Mouse (Mus musculus) embryonic facial prominence, embryonic 10.5 days (tissue): Measurements from ENCODE around the gene Tmem94. TPM values are rescaled to one million over a fixed set of nuclear protein-coding genes. Genes with fewer than 3 reads are reported as not detected.
A peak's percentile ranks its signal among the peaks of the same experiment; 100 is the strongest.

ENCODE experiments used
- DNase-seq: peaks from one replicate; pipeline ENCODE4 v3.0.0-alpha.2; 2017; ENCODE audit warnings: low spot score
- H3K27ac ChIP-seq: fragments of 300-500 bp; sonication (generic); replicated peaks from 2 replicates; pipeline ENCODE4 v1.5.1; 2016; ENCODE audit warnings: mild to moderate bottlenecking
- H3K27me3 ChIP-seq: fragments of 300-500 bp; sonication (generic); replicated peaks from 2 replicates; pipeline ENCODE4 v1.6.1; 2016; ENCODE audit warnings: low read depth, mild to moderate bottlenecking; ENCODE audit not compliant: poor library complexity, severe bottlenecking
- H3K36me3 ChIP-seq: fragments of 300-500 bp; sonication (generic); replicated peaks from 2 replicates; pipeline ENCODE4 v1.6.1; 2016; ENCODE audit warnings: mild to moderate bottlenecking, moderate library complexity
- H3K4me1 ChIP-seq: fragments of 300-500 bp; sonication (generic); 2 replicates; pipeline ENCODE4 v1.6.1; 2016
- H3K4me3 ChIP-seq: fragments of 300-500 bp; sonication (generic); 2 replicates; pipeline ENCODE4 v1.5.1; 2016; ENCODE audit warnings: mild to moderate bottlenecking, moderate library complexity
- H3K9me3 ChIP-seq: fragments of 300-500 bp; sonication (generic); 2 replicates; pipeline ENCODE4 v1.6.1; 2016; ENCODE audit warnings: mild to moderate bottlenecking
- WGBS: fragments of 180-500 bp; shearing (Covaris S2); methylation state at CpG from one replicate; pipeline ENCODE4 v1.1.7; 2016; 5-methylcytosine and 5-hydroxymethylcytosine counted together
- microRNA-seq: library from miRNA; unstranded; fragments of <30 nt; microRNA quantifications from one replicate; pipeline ENCODE4, GENCODE M21; 2017
- polyA plus RNA-seq: library from polyadenylated mRNA; unstranded; fragments of >200 nt; fragmentation: Nextera tagmentation; extraction: Ambion mirVana; gene quantifications from 2 replicates; pipeline ENCODE4 v1.2.1, GENCODE M21; 2016

The Tmem94 gene
- polyA plus RNA-seq, 1 experiment from 2014 or later = 34.6 TPM

DNA sequence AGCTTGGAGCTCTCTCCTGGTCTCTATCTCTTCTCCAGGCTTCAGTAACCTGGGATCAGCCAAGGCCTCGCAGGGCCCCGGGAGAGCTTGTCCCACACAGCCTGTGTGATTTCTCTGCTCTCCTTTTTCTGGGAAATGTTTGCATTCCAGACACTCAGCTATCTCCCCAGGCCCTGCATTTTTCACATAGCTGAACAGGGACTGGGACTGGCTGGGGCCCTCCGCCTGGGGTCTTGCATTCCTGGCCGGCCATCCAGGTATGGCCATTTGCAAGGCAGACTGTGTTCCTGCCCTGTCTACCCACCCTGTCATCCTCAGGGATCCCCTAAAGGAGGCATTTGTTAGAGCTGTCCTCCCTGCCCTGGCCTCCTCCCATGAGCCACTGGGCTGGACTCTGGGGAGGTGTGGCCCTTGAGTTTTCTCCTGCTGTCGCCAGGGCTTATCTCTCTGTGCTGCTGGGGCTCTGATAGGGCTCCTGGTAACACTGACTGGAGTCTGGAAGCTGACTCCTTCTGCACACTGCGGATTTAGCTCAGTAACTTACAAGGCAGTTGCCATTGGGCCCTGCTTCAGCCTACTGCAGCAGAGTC lies 76.8 kb downstream of the Tmem94 start:
- Histone ChIP-seq H3K36me3 (peaks cover 14% of the 10 kb centered on the region), H3K9me3 (no peaks in the 10 kb centered on the region), H3K4me3 (peak overlapping the region; percentile 16; the same call in 1 of the 2 replicates), H3K27me3 (no peaks in the 10 kb centered on the region), H3K27ac (peak overlapping the region; percentile 82), H3K4me1 (peaks cover 70% of the 10 kb centered on the region)
- DNase-seq = peak; percentile 67
- 18% methylated on average over 6 of the region's 6 CpGs for WGBS

DNA sequence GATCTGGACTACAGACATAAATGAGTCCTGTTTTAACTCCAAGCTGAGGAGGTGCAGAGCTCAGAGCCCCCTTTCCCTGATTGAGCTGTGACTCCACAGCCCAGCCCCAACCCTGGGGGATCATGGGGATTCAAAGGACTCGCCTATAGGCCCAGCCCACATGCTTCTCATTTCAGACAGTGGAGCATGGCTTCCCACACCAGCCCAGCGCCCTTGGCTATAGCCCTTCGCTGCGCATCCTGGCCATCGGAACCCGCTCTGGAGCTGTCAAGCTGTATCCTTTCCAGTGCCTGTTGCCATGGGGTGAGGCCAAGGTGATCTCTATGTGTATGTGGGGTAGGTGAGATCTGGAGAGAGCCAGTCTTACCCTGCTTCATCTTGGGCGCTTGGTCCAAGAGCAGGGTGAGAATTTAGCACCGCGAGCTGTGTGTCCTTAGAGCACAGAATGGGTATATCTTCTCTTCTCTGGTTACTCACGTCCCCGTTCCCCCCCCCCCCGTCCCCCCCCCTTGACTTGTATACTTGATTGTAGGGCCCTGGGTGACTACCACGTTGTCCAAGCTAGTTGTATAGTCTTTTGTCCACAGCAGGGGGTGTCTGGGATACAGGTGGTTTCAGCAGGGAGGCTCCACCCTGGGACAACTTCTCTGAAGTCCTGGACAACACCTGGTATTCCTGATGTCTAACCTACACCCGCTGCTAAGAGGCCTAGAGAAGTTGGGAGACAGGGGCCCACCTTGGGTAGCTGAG lies 78.1 kb downstream of the Tmem94 start:
- Histone ChIP-seq H3K27me3 (no peaks in the 10 kb centered on the region), H3K9me3 (no peaks in the 10 kb centered on the region), H3K36me3 (peaks cover 18% of the 10 kb centered on the region), H3K27ac (peak overlapping the region; percentile 82), H3K4me3 (no peak overlapping the region), H3K4me1 (peaks cover 60% of the 10 kb centered on the region)
- 80% methylated on average over 13 of the region's 14 CpGs for WGBS
- no peak for DNase-seq

DNA sequence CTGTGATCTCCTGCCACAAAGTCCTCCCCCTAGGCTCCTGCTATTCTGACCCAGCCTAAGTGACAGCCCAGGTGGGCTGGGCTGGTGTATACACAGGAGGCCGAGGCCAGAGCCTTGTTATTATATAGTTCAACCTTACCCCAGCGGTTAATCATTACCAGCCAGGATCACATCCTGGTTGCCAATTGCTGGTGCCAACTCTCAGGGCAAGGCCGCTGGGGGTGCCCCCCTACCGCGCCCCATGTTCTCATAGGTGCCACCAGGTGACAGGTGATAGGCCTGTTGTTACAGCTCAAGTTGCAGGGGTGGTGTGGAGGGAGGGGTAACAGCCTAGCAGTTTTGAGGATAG lies 78.6 kb downstream of the Tmem94 start:
- Histone ChIP-seq H3K4me1 (peaks cover 55% of the 10 kb centered on the region), H3K36me3 (peaks cover 18% of the 10 kb centered on the region), H3K27ac (peak overlapping the region; percentile 60), H3K4me3 (no peak overlapping the region), H3K27me3 (no peaks in the 10 kb centered on the region), H3K9me3 (no peaks in the 10 kb centered on the region)
- no peak for DNase-seq
- 81% methylated on average over 5 of the region's 5 CpGs for WGBS

DNA sequence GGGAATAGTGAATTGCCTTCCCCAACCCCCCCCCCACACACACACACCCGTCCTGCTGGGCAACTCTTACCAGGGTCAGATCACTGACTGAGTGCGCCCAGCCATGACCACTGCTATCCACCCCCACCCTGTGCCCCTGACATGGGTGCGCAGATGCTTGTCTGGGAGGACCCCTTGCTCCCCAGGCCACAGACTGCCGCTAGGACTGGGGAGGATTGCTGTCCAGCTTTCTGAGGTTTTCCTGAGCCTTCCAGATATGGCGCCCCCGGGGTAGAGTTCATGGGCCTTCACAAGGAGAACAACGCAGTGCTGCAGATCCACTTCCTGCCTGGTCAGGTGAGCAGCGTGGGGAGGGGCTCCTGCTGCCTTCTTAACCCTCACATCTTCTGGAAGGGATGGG lies 79.0 kb downstream of the Tmem94 start:
- no peaks in the 10 kb centered on the region for H3K27me3 ChIP-seq
- H3K4me3 ChIP-seq = no peak overlapping the region
- peaks cover 51% of the 10 kb centered on the region for H3K4me1 ChIP-seq
- 58% methylated on average over 8 of the region's 8 CpGs for WGBS
- no peaks in the 10 kb centered on the region for H3K9me3 ChIP-seq
- no peak for DNase-seq
- peaks cover 19% of the 10 kb centered on the region for H3K36me3 ChIP-seq
- H3K27ac ChIP-seq = peak overlapping the region; percentile 60

DNA sequence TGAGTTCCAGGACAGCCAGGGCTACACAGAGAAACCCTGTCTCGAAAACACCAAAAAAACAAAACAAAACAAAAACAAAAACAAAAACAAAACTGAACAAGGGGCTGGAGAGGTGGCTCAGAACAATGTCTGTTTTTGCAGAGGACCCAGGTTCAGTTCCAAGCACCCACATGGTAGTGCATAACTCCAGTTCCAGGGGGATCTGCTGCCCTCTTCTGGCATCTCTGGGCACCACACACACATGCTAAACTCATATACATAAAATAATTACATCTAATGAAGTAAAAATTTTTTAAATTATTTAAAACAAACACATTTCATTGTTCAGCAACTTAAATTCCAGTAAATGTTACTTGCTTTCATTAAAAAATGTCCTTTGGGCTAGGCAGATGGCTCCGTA lies 80.6 kb downstream of the Tmem94 start:
- DNase-seq = no peak
- Histone ChIP-seq H3K4me3 (no peak overlapping the region), H3K4me1 (peaks cover 39% of the 10 kb centered on the region), H3K27me3 (no peaks in the 10 kb centered on the region), H3K27ac (no peak overlapping the region), H3K9me3 (no peaks in the 10 kb centered on the region), H3K36me3 (peaks cover 34% of the 10 kb centered on the region)
- 91% methylated on average over 2 of the region's 2 CpGs for WGBS

Small RNAs within 50 kb of the gene (microRNA-seq; reads per million reads assigned to microRNA genes)
- gene Mir5621 = 1.5 reads per million

Other genes with a start within 250 kb of the Tmem94 start
- 1,425 and 1,473 TPM in 2 replicates for gene Sumo2, start 229.2 kb upstream of the Tmem94 start, polyA plus RNA-seq
- gene Nup85, start 201.0 kb upstream of the Tmem94 start, polyA plus RNA-seq = 252 and 253 TPM in 2 replicates
- gene Mrps7, start 161.5 kb upstream of the Tmem94 start, polyA plus RNA-seq = 100 and 101 TPM in 2 replicates
- 29.6 and 33.3 TPM in 2 replicates for gene Gga3, start 161.4 kb upstream of the Tmem94 start, polyA plus RNA-seq
- 19.4 and 19.8 TPM in 2 replicates for gene Mif4gd, start 152.5 kb upstream of the Tmem94 start, polyA plus RNA-seq
- gene Slc25a19, start 137.1 kb upstream of the Tmem94 start, polyA plus RNA-seq = 23.5 and 24.6 TPM in 2 replicates
- 73.5 and 76.0 TPM in 2 replicates for gene Grb2, start 56.8 kb upstream of the Tmem94 start, polyA plus RNA-seq
- 20.3 and 20.4 TPM in 2 replicates for gene Caskin2, start 48.2 kb downstream of the Tmem94 start, polyA plus RNA-seq
- gene Tsen54, start 49.3 kb downstream of the Tmem94 start, polyA plus RNA-seq = 40.3 and 40.6 TPM in 2 replicates
- 15.3 and 15.5 TPM in 2 replicates for gene Llgl2, start 58.6 kb downstream of the Tmem94 start, polyA plus RNA-seq
- gene Myo15b, start 93.0 kb downstream of the Tmem94 start, polyA plus RNA-seq = 0.07 and 0.16 TPM in 2 replicates
- 1.5 and 1.8 TPM in 2 replicates for gene Smim5, start 134.5 kb downstream of the Tmem94 start, polyA plus RNA-seq
- 1.1 and 1.6 TPM in 2 replicates for gene Smim6, start 146.6 kb downstream of the Tmem94 start, polyA plus RNA-seq
- gene Sap30bp, start 167.8 kb downstream of the Tmem94 start, polyA plus RNA-seq = 48.4 and 50.8 TPM in 2 replicates
- gene Recql5, start 168.0 kb downstream of the Tmem94 start, polyA plus RNA-seq = 27.9 and 30.7 TPM in 2 replicates
- 1.1 and 1.5 TPM in 2 replicates for gene Itgb4, start 209.3 kb downstream of the Tmem94 start, polyA plus RNA-seq
- gene Galk1, start 247.3 kb downstream of the Tmem94 start, polyA plus RNA-seq = 212 and 216 TPM in 2 replicates